Mouse (Mus musculus) lung, postnatal 0 days (tissue): ENCODE results near the gene 4930451I11Rik. TPM values are rescaled to one million over a fixed set of nuclear protein-coding genes. Genes with fewer than 3 reads are reported as not detected.

Experiments
- ATAC-seq: fragments of 200-750 bp; cut with Nextera tagmentation; 2 replicates; pipeline ENCODE4 v1.8.0; 2017; ENCODE audit warnings: moderate library complexity
- DNase-seq: peaks from one replicate; pipeline ENCODE4 v3.0.0-alpha.2; 2016; ENCODE audit warnings: low spot score
- H3K27ac ChIP-seq: fragments of 300-500 bp; sonication (generic); 2 replicates; pipeline ENCODE4 v1.5.1; 2014; ENCODE audit warnings: antibody characterized with exemption, mild to moderate bottlenecking, low read length, mixed read lengths
- H3K27me3 ChIP-seq: fragments of 300-500 bp; sonication (generic); replicated peaks from 2 replicates; pipeline ENCODE4 v1.6.1; 2014; ENCODE audit warnings: low read length, mixed read lengths; ENCODE audit not compliant: insufficient read depth
- H3K36me3 ChIP-seq: fragments of 300-500 bp; sonication (generic); 2 replicates; pipeline ENCODE4 v1.6.1; 2014; ENCODE audit warnings: low read length, mixed read lengths; ENCODE audit not compliant: insufficient read depth
- H3K4me1 ChIP-seq: fragments of 300-500 bp; sonication (generic); 2 replicates; pipeline ENCODE4 v1.6.1; 2014; ENCODE audit warnings: antibody characterized with exemption, low read depth, low read length, mixed read lengths; ENCODE audit not compliant: insufficient read depth
- H3K4me2 ChIP-seq: fragments of 300-500 bp; sonication (generic); replicated peaks from 2 replicates; pipeline ENCODE4 v1.6.1; 2014; ENCODE audit warnings: low read depth, mild to moderate bottlenecking, low read length, moderate library complexity, mixed read lengths
- H3K4me3 ChIP-seq: fragments of 300-500 bp; sonication (generic); 2 replicates; pipeline ENCODE4 v1.5.1; 2014; ENCODE audit warnings: low read depth, low read length
- H3K9ac ChIP-seq: fragments of 300-500 bp; sonication (generic); replicated peaks from 2 replicates; pipeline ENCODE4 v1.6.1; 2014; ENCODE audit warnings: low read depth, mild to moderate bottlenecking
- H3K9me3 ChIP-seq: fragments of 300-500 bp; sonication (generic); 2 replicates; pipeline ENCODE4 v1.6.1; 2016; ENCODE audit warnings: low read length, mixed read lengths
- CTCF ChIP-seq: IDR thresholded peaks from 2 replicates; pipeline ENCODE4 v1.5.1; 2016; ENCODE audit warnings: antibody characterized with exemption, mild to moderate bottlenecking
- EP300 ChIP-seq: IDR thresholded peaks from 2 replicates; pipeline ENCODE4 v1.6.1; 2016; ENCODE audit warnings: antibody characterized with exemption, mild to moderate bottlenecking, control low read depth
- WGBS: fragments of 180-500 bp; shearing (Covaris S2); extraction: QIAGEN DNeasy Blood & Tissue Kit; methylation state at CpG from one replicate; pipeline ENCODE4 v1.1.7; 2014; 5-methylcytosine and 5-hydroxymethylcytosine counted together
- polyA plus RNA-seq: library from polyadenylated mRNA; unstranded; fragments of >200 nt; fragmentation: Nextera tagmentation; extraction: Ambion mirVana; gene quantifications from 2 replicates; pipeline ENCODE4 v1.2.1, GENCODE M21; 2015

4930451I11Rik gene
- polyA plus RNA-seq: not detected in 2 replicates

DNA sequence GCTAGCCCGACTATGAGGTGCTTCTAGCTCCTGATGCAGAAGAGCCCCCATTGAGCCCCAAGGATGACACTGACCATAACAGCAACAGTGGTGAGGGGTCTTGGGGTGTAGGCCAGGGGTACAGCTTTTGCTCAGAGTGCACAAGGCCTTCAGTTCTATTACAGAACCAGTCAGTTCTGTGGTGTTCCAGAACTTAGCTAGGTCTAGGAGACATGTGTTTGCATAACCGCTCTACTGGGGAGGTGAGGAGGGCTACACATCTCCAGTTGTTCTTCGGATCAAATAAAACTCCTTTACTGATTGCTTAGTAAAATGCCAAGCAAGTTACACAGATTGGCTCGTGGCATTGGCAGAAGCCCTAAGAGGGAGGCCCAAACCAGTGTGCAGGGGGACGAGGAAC is at the start of gene 4930451I11Rik:
Gene 4930451I11Rik, minus strand, starts transcription at position 101 of the 400 bp plus-strand sequence.
- DNase-seq: no peak
- ATAC-seq: no peak
- no peak within 1 kb of the TSS for H3K27ac ChIP-seq
- no peaks in the 10 kb centered on the region for H3K4me1 ChIP-seq
- H3K9ac ChIP-seq: no peak within 1 kb of the TSS
- H3K4me2 ChIP-seq: peak within 1 kb of the TSS; percentile 49
- 57% methylated on average over 5 of the region's 5 CpGs for WGBS
- no peaks in the 10 kb centered on the region for H3K9me3 ChIP-seq
- H3K36me3 ChIP-seq: no peaks in the 10 kb centered on the region
- H3K27me3 ChIP-seq: no peaks in the 10 kb centered on the region
- H3K4me3 ChIP-seq: 0 out of 2 replicates have a peak within 1 kb of the TSS, but pooled peaks have one; percentile 14
- no peak for TF ChIP-seq CTCF
- TF ChIP-seq EP300: no peak

DNA sequence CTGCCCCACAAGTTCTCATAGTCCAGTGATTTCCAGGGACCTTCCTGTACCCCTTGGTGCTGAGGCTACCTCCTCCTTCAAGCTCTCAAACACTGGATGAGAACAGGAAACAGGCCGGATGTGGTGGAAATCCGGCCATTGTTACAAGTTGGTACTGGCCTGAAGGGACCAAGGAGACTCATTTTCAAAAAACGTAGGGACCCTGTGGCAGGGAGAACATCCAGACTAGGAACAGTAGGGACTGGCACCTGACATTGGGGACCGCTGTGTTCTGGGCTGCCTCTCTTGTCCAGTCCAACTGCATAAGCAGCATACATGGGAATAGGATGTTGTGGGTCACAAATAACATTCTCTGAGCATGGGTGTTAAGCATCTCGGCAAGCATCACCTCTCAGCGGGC is 49.6 kb upstream of the 4930451I11Rik start:
- no peak for TF ChIP-seq CTCF
- TF ChIP-seq EP300: peak; percentile 87
- Histone ChIP-seq H3K9ac (no peak overlapping the region), H3K27ac (peak overlapping the region; percentile 77), H3K36me3 (peaks cover 33% of the 10 kb centered on the region), H3K4me1 (peaks cover 12% of the 10 kb centered on the region; the same call in 1 of the 2 replicates), H3K9me3 (no peaks in the 10 kb centered on the region), H3K4me2 (peak overlapping the region; percentile 92), H3K4me3 (0 out of 2 replicates have a peak overlapping the region, but pooled peaks have one; percentile 12), H3K27me3 (no peaks in the 10 kb centered on the region)
- ATAC-seq (0 out of 2 replicates have a peak, but pooled peaks have one; percentile 9), DNase-seq (peak; percentile 58)
- whole genome bisulfite sequencing: 58% methylated on average over 6 of the region's 6 CpGs

DNA sequence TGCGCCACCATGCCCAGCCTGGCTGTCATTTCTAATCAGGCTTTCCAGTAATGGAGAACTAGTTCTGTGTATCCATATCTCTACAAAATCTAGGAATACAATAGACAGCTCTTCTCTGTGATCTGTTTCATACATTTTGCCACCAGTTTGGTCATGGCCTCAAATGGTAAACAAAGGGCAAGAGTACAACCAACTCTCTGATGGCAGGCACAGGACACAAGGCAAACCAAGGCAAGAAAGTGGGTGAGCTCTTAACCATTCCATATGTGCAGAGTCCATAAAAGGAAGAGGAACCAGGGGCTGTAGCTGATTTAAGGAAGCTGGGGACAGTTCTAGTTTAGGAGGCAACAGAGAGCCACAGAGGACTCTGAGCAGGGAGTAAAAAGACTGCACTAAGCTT is 45.8 kb upstream of the 4930451I11Rik start:
- no peaks in the 10 kb centered on the region for H3K27me3 ChIP-seq
- no peak overlapping the region for H3K9ac ChIP-seq

GRCm38 (mm10) chr7:126870520-126870891 is 39.1 kb upstream of the 4930451I11Rik start:
- H3K4me3 ChIP-seq: no peak overlapping the region
- 96% methylated on average over 2 of the region's 2 CpGs for WGBS

More for the DNA sequence above, 45.8 kb upstream of the 4930451I11Rik start:
- H3K27ac ChIP-seq: no peak overlapping the region
- no peak for TF ChIP-seq CTCF
- no peak for TF ChIP-seq EP300
- DNase-seq (no peak), ATAC-seq (no peak)
- H3K9me3 ChIP-seq: no peaks in the 10 kb centered on the region
- H3K4me1 ChIP-seq: 0 out of 2 replicates have a peak, but pooled peaks cover 7% of the 10 kb centered on the region
- 96% methylated on average over 1 of the region's 1 CpGs for WGBS
- H3K4me2 ChIP-seq: no peak overlapping the region
- H3K36me3 ChIP-seq: peaks cover 68% of the 10 kb centered on the region
- H3K4me3 ChIP-seq: no peak overlapping the region

GRCm38 (mm10) chr7:126869780-126870519 is 38.5 kb upstream of the 4930451I11Rik start:
- DNase-seq (no peak), ATAC-seq (no peak)
- 92% methylated on average over 23 of the region's 23 CpGs for WGBS
- no peak for TF ChIP-seq EP300
- Histone ChIP-seq H3K4me1 (no peaks in the 10 kb centered on the region), H3K4me2 (no peak overlapping the region), H3K9ac (no peak overlapping the region), H3K36me3 (peaks cover 78% of the 10 kb centered on the region), H3K27me3 (no peaks in the 10 kb centered on the region), H3K27ac (no peak overlapping the region), H3K9me3 (no peaks in the 10 kb centered on the region), H3K4me3 (no peak overlapping the region)

More at GRCm38 (mm10) chr7:126870520-126870891, 39.1 kb upstream of the 4930451I11Rik start:
- no peaks in the 10 kb centered on the region for H3K4me1 ChIP-seq
- H3K27me3 ChIP-seq: no peaks in the 10 kb centered on the region
- peaks cover 78% of the 10 kb centered on the region for H3K36me3 ChIP-seq
- no peak overlapping the region for H3K4me2 ChIP-seq
- TF ChIP-seq CTCF (no peak), EP300 (no peak)
- ATAC-seq: no peak
- H3K9ac ChIP-seq: no peak overlapping the region
- no peak overlapping the region for H3K27ac ChIP-seq
- DNase-seq: no peak
- H3K9me3 ChIP-seq: no peaks in the 10 kb centered on the region

- TF ChIP-seq EP300: no peak
- no peak for TF ChIP-seq CTCF
- Histone ChIP-seq H3K9ac (no peak overlapping the region), H3K4me2 (no peak overlapping the region), H3K36me3 (peaks cover 65% of the 10 kb centered on the region), H3K27me3 (no peaks in the 10 kb centered on the region), H3K27ac (peak overlapping the region; percentile 48), H3K4me1 (no peaks in the 10 kb centered on the region), H3K9me3 (no peaks in the 10 kb centered on the region), H3K4me3 (no peak overlapping the region)
- DNase-seq (peak; percentile 46), ATAC-seq (peak; percentile 83)
- 58% methylated on average over 12 of the region's 12 CpGs for WGBS
Observed at GRCm38 (mm10) chr7:126868003-126868402, 36.6 kb upstream of the 4930451I11Rik start.
